Mouse (Mus musculus): ENCODE data around the gene Sh2b2.
"Not testable (repeated sequence)": the region's sequence is repeated elsewhere in the genome, so short reads cannot be mapped to it uniquely, and the experiment has no call there.

The Sh2b2 gene

GRCm38 (mm10) chr5:136237607-136238006 is 8.7 kb downstream of the Sh2b2 start:
- peak; percentile 19 for DNase-seq

- DNase-seq, result no peak
Measured at GRCm38 (mm10) chr5:136236611-136237010, 9.7 kb downstream of the Sh2b2 start.

DNA sequence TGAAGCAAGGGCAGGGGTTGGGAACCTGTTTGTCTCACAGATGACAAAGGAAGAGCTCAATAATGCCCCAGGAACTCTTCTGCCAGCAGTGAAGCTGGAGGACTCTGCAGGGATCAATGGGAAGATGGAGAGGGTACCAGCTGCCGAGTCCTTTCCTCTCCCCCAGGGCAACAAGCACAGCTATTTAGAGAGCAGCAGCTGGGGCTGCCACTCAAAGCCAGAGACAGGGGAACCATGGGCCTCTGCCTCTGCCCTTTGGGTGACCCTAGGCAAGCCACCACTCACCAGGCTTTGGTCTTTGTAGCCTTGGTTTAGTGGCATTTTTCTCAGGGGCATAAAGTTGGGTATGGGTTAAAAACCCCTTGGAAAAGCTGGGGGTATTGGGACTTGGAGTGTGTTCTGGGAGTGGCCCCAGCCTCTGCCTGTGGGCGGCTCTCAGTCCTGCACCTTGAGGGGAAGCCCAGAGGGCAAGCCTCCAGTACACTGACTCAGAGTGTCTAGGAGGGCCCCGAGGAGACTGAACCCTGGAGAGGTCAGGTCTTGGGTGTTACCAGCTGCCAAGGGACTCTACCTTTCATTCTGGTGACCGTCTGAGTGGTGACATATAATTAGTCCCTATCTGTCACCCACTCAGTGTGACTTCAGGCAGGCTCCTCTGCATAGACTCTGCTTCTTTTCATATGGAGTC is 15.9 kb downstream of the Sh2b2 start:
- DNase-seq, result no peak

DNA sequence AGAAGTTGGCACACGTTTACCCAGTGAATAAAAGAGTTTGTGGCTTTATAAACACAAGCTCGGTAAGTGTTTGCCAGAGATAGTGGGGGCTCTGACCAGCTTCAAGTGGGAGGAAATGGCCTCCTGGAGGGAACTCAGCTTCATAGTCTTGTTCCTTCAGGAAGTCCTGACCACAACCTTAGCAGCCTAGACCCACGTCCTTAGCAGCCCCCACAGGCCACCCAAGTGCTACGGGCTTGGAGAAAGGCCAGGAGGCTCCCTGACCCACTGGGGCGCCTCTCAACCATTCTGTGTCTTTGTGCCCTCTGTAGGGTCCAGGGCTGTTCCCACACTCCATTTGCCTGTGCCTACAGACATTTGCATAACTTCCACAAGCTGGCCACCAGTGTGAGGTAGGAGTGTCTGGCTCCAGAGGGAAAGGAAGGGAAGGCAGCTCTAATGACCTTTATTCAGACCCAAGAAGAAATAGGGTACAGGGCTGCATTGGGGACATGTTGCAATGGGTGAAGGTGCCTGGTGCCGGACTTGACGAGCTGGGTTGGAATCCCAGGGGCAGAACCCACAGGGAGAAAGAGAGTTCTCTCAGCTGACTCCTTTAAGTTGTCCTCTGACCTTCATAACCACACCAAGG is 20.0 kb downstream of the Sh2b2 start:
- no peak for DNase-seq

DNA sequence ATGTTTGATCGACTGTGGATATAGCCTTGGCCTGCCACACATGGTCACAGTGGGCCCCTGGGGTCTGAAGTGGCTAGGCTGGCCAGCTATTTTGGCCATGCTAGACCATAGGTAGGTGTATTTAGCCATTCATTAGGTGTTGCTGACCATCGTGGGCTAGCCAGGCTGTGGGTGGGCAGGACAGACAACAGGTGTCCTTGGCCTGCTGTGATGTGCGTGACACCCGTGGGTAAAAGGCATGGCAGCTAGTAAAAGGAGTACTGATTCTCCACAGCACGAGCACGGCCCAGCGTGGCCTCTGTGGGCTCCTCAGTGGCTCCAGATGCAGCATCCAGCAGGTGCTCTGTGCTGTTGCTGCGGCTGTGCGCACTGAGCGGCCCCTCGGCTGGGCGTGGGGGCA is 27.8 kb downstream of the Sh2b2 start:
- no peak for DNase-seq

DNA sequence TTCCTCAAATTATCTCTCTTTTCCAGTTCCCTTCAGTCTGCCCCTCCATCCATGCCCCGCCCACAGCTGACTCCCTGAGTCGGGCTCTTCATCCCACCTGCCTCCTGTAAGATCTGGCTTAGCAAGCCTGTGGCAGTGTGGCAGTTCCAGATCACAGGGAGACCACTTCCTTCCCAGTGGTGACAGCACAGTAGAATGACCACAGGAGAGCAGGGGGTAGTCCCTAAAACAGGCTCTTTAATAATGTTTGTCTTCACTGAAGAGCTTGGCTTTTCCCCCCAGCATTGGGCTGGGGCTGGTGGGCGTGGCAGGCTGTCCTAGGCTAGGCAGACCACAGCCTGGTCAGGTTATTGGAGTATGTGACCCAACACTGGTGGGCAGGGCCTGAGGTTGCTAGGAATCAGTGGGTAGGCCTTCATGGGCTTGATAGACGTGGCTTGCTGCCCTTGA is 28.4 kb downstream of the Sh2b2 start:
- no peak for DNase-seq

- no peak for DNase-seq
Measured at GRCm38 (mm10) chr5:136217004-136217665, 29.2 kb downstream of the Sh2b2 start.

DNA sequence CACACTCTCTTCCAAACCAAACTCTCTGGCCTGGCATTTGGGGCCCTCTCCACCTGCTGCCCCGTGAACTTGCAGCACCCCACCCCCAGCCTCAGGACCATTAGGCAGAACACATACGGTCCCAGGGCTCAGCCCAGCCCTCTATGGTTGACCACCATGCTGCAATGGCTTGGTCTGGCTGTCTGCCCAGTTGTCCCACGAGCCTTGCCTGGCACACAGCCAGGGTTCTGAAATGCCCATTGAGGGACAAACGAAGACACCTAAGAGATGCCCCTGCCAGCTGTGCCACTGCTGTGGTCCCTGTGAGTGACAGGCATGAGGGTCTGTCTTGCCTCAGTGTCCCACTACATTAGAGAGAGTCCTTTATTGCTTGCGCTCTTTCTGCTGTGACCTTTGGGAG is 30.4 kb downstream of the Sh2b2 start:
- no peak for DNase-seq

- no peak for DNase-seq
Measured at GRCm38 (mm10) chr5:136215211-136215610, 31.1 kb downstream of the Sh2b2 start.

GRCm38 (mm10) chr5:136213716-136214115 is 32.6 kb downstream of the Sh2b2 start:
- DNase-seq, result no peak

DNA sequence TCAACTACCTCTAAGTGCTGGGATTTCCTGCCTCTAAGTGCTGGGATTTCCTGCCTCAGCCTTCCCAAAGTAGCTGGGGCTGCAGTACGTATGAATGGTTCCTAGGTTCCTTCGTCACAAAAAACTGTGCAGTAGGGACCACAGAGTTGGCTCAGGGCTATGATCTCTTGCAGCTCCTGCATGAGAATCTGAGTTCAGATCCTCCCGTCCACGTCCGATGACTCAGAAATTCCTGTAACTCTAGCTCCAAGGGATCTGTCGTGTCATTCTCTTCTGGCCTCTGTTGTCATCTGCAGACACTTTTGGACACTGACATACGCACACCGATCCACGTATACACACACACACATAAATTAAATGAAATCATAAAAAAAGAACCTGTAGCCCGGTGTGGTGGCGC is 33.6 kb downstream of the Sh2b2 start:
- DNase-seq, result no peak

DNA sequence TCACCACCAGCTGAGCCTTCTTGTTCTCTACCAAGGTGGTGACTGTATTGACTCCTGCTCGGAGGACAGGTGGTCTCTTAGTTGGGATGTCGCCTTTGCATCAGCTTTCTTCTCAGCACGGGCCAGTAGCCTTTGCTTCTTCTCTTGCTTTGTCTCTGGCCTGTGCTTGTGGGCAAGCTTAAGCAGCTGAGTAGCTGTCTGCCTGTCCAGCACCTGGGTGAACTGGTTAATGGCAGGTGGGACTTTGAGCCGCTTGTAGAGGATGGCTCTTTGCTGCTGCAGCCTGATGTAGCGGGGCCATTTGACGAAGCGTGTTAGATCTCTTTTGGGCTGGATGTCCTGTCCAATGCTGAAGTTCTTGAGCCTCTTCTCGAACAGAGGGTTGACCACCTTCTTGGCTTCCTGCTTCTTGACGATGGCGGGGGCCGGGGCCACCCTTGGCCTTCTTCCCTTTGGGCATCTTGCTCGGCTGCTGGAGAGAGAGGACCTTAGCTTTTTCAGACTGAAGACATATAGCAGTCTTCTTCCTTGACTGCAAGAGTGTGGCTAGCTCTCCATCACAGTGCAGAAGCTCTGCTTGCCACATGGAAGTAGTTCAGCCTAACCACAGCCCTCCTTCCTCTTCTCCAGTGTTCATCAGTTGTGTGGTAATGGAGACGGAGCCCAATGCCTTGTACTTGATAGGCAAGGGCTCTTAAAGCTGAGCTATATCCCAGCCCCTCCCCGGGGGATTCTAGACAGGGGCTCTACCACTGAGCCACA is 34.8 kb downstream of the Sh2b2 start:
- not testable (repeated sequence) for DNase-seq

GRCm38 (mm10) chr5:136210549-136210948 is 35.8 kb downstream of the Sh2b2 start:
- no peak for DNase-seq

DNA sequence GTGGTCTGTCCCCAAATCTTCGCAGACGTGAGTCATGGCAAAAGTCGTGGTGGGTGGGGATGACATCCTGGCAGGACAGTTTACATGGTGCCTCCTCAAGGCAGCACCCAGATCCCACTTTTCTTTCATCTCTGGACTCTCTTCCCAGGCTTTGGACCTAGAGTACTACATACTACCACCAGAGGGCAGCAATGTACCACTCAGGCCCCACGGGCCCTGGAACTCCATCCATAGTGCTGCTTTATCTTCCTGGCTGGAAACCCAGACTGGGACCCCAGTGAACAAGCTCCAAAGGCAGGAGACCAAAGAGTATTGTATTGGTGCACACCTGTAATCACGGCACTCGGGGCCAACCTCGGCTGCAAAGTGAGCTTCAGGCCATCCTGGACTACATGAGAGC is 44.5 kb downstream of the Sh2b2 start:
- peak; percentile 63 for DNase-seq

DNA sequence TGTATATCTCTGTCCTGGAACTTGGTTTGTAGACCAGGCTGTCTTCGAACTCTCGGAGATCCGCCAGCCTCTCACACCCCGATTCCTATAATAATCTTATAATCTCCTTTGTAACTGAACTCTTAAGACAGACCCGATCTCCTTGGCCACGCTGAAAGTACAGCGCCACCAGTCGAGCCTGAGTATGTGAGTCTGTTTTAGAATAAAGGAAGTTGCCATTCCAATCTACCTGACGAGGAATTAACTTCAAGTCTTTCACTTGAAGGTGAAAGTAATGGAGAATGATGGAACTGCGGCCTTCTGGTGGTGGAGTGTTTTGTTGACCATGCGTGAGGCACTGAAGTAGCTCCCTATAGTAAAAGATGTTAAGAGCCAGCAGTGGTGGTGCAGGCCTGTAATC is 46.8 kb downstream of the Sh2b2 start:
- peak; percentile 40 for DNase-seq

DNA sequence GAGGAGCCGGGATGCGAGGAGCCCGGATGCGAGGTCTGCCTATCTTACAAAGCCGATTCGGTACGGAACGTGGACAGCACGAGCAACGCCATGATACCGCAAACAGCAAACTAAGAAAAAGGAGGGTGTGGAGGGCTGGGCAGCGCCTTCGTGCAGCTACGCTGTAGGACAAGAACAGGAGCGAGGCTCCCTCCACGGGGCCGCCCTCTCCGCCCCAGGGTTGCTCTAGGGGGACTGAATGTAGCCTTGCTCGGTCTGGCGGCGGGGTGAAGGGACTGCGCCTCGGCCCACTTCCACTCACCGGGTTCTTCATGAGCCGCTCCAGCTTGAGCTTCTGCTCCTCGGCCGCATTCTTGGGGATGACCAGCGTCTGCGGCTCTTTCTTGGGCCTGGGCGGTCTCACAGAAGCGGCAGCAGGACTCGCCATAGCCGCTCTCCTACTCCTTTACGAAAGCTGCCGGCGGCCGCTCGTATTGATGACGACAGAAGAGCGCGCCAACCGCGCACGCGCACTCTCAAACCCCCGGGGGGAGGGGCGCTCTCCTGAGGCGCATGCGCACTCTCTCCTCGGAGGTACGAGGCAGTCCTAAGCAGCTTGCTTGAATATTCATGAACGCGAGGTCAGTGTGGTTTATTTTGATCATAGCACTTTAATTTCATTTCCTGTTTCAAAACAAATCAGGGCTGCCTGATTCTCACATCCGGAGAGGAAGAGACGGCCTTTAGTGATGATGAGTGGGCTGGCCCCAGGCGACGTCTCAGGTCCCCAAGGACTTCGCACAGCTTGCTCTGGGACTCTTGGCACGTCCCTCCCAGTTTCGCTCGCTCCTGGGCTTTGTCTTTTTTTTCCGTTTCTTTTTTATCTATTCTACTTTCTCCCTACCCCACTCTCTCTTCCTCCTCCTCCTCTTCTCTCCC is 47.6 kb downstream of the Sh2b2 start, which contains the start of gene Prkrip1:
Gene Prkrip1, minus strand, starts transcription at position 490 of the 918 bp plus-strand sequence.
- DNase-seq, result peak; percentile 93

DNA sequence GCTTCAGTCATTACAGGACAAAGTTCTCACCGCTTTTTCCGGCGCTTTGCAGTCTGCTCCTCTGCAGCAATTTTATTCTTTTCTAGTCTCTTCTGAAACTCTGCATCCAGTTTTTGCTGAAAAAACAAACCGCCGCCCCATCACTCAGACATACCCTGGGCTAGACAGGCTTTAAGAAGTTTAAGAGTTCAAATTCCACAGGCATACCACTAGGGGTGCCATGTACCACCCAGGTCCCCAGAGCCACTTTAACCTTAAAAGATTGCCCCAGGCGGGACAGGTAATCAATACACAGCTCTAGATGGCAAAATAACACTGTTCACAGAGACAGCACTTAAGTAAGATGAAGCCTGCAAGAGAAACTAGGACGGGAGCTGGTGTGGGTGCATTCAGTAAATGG is 54.5 kb downstream of the Sh2b2 start:
- no peak for DNase-seq

DNA sequence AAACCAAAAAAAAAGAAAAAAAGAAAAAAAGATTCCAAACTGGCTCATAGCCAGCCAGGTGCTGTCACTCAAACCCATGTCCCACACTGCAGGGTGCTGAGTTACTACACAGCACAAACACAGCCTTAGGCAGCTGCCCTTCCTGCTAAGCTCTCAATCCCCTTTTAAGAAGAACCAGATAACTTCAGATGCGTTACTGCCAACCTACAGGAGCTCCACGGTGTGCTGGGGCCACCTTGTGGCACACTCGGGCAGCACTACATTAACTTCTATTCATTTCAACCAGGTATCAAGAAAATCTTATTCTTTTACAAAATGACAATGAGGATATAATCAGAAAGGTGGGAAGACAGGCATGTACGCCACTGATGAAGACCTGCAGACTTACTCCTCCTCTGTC is 59.6 kb downstream of the Sh2b2 start:
- peak; percentile 66 for DNase-seq

GRCm38 (mm10) chr5:136183766-136184165 is 62.6 kb downstream of the Sh2b2 start:
- no peak for DNase-seq

GRCm38 (mm10) chr5:136182830-136183229 is 63.5 kb downstream of the Sh2b2 start:
- DNase-seq, result no peak

DNA sequence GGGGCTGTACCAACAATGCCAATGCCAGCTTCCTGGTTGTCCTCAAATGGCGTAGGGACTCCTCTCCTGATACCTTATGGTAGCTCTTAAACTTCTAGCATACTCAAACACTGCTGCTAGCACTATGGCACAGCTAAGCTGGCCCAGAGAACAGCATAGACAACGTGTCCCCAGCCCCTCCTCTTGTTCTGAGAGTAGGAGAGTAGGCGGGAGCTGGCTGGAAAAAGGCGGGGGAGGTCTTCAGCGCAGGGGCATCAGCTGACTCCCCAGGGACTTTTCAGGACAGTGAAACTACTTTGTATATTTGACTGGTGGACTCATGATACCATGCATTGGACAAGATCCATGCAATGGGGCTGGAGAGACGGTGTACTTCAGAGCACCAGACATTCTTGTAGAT is 64.3 kb downstream of the Sh2b2 start:
- no peak for DNase-seq

DNA sequence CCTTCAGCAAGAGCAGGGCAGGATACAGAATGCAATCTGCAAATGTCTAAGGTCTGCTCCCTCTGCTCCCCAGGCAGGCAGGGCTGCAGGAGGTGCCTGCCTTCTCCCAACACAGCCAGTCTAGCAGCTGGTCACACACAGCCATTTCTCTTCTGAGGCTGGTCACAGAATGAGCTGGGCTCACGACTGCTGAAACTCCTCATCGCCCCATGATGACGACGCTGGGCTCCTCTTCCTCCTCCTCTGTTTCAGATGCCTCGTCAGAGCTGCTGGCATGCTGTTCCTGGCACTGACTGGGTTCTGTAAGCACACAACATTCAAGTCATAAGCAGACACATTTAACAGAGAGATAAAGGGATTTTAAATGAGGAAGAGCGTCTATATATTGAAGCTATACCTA is 65.2 kb downstream of the Sh2b2 start:
- DNase-seq, result no peak

All from kidney, adult 18-20 months (tissue).